Mouse (Mus musculus) heart, postnatal 4 days (tissue): Measurements from ENCODE around the gene Mypn. TPM values are rescaled to one million over a fixed set of nuclear protein-coding genes. Genes with fewer than 3 reads are reported as not detected.

Source experiments
- DNase-seq: peaks from one replicate; pipeline ENCODE4 v3.0.0; 2021
- total RNA-seq, 2 experiments: library from RNA; stranded (reverse); gene quantifications; 2 replicates each; pipeline ENCODE4 v1.2.3; 2021

The Mypn gene
- total RNA-seq, 2 experiments from 2014 or later = 69.3 to 75.7 TPM

DNA sequence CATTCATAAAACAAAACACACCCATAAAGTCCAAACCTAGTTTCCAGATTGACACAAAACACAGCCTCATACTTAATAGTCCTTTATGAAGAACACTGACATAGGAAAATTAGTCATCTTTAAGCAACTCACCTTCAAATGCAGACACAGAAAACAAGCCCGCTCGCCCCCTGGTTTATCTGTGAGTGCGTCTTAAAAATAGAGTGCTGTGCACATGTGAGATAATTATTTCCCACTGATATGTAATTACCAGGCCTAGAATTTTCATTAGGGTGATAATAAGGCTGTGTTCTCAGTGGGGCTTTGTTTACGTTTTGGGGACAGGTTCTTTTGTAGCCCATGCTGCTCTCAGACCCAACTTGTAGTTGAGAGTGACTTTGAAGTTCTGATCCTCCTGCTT lies 4.7 kb downstream of the Mypn start:
- DNase-seq = no peak

DNA sequence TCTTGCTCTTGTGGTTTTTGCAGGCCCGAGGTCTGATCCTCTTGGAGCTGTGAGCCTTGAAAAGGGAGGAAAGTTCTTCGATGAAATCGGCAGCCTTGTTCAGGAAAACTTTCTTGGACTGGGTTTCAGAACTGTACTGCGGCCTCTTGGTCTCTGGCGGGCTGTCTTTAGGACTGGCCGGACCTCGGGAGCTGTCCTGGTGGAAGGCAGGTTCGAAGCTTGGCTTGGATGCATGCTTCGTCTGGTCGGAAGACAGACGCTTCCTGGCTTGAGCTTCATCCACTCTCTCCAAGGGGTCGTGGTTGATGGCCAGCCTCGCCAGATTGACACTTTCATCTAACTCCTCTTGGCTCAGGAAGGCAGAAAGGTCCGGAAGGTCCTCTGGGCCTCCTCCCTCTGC lies 11.0 kb downstream of the Mypn start:
- no peak for DNase-seq

DNA sequence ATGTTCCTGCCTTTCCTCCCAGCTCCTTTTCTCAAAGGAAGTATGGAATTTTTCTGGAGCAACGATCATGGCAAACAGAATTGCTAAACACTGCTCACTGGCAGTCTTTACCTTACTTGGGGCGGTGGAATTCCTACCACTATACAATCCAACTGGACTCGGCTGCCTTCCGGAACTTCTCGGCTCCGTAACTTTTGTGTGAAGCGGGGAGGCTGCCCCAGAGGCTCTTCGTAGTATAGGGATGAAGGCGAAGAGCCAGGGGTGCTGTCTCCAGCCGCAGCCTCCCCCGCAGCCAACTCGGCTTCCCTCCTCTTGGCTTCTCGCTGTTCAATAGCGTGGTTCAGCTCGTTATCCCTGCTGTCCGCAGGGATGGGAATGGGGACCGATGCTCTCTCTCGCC lies 11.5 kb downstream of the Mypn start:
- DNase-seq = no peak

- DNase-seq = no peak
These were observed 19.3 kb downstream of the Mypn start for GRCm38 (mm10) chr10:63184451-63184850.

GRCm38 (mm10) chr10:63182177-63182768 lies 21.5 kb downstream of the Mypn start:
- no peak for DNase-seq

DNA sequence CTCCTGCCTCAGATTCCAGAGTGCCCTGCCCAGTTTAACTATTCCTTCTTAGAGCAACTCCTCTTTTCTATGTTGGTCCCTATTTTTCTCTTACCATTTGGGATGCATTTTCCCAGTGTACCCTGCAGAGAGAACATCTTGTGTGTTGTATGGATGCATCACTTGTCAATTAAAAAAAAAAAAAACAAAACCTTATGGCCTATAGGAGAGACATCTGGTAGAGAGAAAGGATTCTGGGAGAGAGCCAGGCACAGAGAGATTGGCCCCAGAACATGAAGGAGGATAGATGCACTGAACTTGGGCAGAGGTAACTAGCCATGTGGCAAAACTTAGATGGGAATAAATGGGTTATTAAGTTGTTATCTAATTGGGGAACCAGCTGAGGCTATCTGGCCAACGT lies 22.6 kb downstream of the Mypn start:
- no peak for DNase-seq

DNA sequence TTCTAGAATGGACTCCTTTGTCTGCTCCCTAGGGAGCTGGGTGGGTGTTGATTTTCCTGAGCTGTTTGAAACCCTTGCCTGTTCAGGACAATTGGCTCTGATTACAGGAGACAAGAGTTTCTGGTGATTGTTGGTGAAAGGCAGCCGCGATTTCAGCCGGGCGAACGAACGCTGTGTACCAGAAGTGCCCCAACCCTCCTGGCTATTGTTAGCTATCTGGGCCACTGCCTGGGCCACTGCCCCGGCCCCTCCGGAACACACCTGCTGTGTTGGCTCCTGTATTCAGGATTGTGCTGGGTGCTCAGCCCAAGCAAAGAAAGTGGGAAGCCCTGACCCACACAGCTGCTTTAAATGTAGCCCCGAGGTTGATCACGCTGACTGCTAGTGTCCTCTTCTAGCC lies 24.2 kb downstream of the Mypn start:
- peak; percentile 27 for DNase-seq

DNA sequence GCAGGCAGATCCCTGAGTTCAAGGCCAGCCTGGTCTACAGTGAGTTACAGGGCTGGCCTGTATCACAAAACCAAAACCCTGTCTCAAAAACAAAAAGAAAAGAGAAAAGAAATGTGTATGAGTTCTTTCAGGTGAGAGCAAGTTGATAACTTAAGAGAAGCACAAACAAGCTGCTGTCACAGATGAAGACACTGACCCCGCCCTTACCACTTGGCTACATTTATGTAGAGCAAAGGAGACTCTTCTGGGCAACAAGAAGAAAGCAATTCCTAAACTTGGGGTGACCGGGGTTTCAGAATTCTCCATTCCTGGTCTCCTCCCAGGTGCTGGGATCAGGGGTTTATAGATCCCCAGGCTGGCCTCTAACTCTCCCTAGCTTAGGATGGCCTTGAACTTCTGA lies 25.4 kb downstream of the Mypn start:
- no peak for DNase-seq

GRCm38 (mm10) chr10:63177286-63178140 lies 26.2 kb downstream of the Mypn start:
- DNase-seq = no peak

GRCm38 (mm10) chr10:63176471-63176931 lies 27.3 kb downstream of the Mypn start:
- DNase-seq = no peak

DNA sequence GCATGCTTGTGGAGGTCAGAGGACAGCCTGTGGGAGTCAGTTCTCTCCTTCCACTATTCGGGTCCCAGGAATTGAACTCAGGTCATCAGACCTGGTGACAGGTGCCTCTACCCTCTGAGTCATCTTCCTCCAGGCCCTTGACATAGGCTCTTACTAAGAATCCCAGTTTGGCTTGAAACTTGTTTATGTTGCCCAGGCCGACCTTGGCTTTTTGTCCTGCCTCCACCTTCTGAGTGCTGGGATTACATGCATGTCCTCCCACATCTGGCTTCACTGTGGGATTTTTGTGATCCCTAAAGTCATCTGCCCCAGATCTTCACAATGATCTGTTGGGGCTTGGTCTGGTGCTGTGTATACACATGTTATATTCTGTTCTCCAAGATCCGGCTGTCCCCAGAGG lies 31.7 kb downstream of the Mypn start:
- no peak for DNase-seq

GRCm38 (mm10) chr10:63169503-63169902 lies 34.2 kb downstream of the Mypn start:
- DNase-seq = no peak

DNA sequence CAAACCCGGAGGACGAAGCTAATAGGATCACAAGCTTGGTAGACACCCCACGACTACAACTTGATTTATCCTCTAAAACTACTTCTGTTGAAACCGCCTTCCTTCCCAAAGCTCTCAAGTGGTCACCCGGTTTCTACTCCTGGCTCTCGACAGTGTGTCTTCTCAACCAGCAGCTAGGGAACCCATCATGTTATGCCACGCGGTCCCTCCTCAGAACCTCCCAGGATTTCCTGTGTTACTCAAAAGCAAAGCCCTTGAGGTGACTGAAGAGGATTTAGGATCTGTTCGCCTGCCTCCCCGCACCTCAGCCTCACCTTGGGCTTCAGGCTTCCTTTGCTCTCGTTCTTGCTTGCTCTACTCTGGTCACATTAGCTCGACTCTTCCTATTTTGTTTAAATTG lies 35.6 kb downstream of the Mypn start:
- no peak for DNase-seq

- DNase-seq = no peak
These were observed 36.3 kb downstream of the Mypn start for GRCm38 (mm10) chr10:63167241-63167995.

GRCm38 (mm10) chr10:63165752-63166412 lies 37.9 kb downstream of the Mypn start:
- DNase-seq = no peak

- peak; percentile 41 for DNase-seq
These were observed 42.5 kb downstream of the Mypn start for GRCm38 (mm10) chr10:63161240-63161639.

DNA sequence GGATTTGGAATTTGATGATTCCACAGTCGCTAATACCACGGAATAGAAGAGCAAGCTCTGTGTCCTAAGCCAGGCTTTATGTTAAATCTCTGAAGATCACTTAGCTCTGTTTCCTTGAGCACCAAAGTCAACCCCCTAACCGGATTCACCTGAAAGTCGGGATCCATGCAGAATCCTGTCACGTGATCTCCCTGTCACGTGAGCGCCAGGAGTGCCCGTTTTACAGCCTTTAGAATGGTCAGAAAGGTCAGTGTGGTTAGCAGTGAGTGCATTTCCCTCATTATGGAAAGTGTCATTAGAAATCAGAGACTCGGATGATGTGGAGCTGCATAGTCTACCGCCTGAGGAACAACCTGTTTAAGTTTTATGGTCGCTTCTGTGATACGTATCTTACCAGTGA lies 43.1 kb downstream of the Mypn start:
- DNase-seq = no peak

DNA sequence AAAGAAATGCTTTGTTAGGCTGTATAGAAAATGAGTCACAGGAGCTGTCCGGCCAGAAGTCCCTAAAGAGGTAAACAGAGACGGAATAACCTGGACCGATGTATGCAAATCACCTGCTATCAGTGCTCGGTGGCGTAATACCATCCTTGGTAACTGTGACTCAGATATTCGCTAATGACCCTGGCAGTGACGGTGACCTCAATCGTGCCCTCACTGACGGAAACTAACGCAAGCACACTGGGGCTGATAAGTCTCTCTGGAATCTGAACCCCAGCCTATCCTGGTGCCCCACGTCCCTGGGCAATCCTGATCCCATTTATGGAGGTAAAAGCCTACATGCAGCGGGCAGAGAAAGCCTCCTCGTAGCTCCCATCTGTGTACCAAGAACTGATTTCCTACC lies 45.6 kb downstream of the Mypn start:
- peak; percentile 78 for DNase-seq

DNA sequence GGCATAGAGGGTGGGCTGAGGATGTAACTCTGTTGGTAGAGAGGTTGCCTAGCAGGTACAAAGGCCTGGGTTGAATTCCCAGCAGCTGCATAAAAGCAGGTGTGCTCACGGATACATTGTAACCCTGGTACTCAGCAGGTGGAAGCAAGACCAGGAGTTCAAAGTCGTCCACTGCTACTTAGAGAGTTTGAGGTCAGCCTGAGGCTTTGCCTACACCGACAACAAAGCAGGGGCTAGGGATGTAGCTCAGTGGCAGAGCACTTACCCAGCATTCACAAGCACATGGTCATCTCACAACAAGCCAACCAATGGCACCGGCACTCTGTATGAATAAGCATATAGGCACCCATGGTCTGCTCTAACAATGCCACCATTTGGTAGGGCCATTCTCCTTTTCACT lies 46.3 kb downstream of the Mypn start:
- no peak for DNase-seq

GRCm38 (mm10) chr10:63156919-63157318 lies 46.8 kb downstream of the Mypn start:
- DNase-seq = peak; percentile 80

DNA sequence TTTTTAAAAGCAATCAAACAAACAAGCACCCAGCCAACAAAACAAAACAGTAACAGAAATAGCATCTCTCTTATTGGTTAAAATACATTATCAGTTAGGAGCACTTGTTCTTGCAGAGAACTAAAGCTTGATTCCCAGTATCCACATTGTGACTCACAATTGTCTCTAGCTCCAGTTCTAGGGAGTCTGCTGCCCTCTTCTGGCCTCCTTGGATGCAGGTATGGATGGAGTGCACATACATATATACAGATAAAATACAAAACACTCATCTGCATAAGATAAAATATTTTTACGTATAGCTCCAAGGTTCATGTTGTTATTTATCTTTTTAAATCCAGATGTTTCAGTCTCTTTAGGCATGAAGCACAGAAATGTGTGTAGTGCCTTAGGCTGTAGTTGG lies 47.4 kb downstream of the Mypn start:
- DNase-seq = no peak

DNA sequence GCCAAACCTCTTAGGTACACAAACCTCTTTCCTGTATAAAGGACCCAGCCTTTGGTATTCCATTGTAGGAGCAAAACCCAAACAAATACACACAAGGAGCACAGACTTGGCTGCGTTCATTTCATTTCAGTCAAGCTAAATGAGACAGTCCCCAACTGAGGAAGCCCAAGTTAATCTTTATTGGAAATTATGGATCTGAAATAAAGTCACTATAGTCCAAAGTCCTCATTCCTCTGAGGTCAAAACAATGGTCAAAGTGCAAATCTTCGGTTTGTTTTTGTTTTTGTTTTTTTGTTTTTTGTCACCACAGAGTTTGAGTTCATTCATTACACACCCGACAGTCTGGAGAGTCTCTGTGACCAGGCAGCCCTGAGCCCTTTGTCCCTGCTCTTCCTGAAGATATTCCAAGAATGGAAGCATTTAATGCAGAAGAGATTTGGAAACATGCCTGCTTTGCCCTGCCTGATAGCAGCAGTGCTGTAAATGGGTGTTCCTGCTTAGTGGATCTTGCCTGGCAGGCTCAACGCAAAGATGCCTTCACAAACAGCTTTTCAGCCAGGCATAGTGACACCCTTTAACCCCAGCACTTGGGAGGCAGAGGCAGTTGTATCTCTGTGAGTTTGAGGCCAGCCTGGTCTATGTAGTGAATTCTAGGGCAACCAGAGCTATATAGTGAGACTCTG lies 47.9 kb downstream of the Mypn start:
- DNase-seq = peak; percentile 25
